Mouse (Mus musculus) MEL (cell line): Measurements from ENCODE around the gene Kcnk10.

ENCODE experiments used
- CTCF ChIP-seq, 3 experiments: IDR thresholded peaks in 2 of 3; conservative IDR thresholded peaks in 1 of 3; 2 replicates each; pipeline ENCODE4 v1.5.1; 2011 to 2012; ENCODE audit warnings: low read length in 3 of 3, low read depth in 2 of 3, mild to moderate bottlenecking in 2 of 3, improper control_type of control experiment in 1 of 3, inconsistent platforms in 1 of 3, mixed read lengths in 1 of 3, moderate library complexity in 1 of 3; ENCODE audit not compliant: control insufficient read depth in 1 of 3, insufficient read depth in 1 of 3, poor library complexity in 1 of 3, severe bottlenecking in 1 of 3
- EP300 ChIP-seq, 2 experiments: IDR thresholded peaks; 2 replicates each; pipeline ENCODE4 v1.6.1; 2011; ENCODE audit warnings: improper control_type of control experiment in 2 of 2, low read length in 2 of 2, low read depth in 1 of 2, mild to moderate bottlenecking in 1 of 2
- GATA1 ChIP-seq: IDR thresholded peaks from 2 replicates; pipeline ENCODE4 v1.6.1; 2011; ENCODE audit warnings: low read depth, low read length, improper control_type of control experiment
- POLR2A ChIP-seq, 2 experiments: IDR thresholded peaks; 2 replicates each; pipeline ENCODE4 v1.6.1; 2011 to 2012; ENCODE audit warnings: low read length in 2 of 2, mild to moderate bottlenecking in 2 of 2, control low read depth in 1 of 2, improper control_type of control experiment in 1 of 2, low read depth in 1 of 2, moderate library complexity in 1 of 2; ENCODE audit not compliant: control insufficient read depth in 1 of 2, insufficient read depth in 1 of 2, poor library complexity in 1 of 2
- ZNF384 ChIP-seq: IDR thresholded peaks from 2 replicates; pipeline ENCODE4 v1.6.1; 2012; ENCODE audit warnings: low read depth, mild to moderate bottlenecking, inconsistent platforms, low read length, improper control_type of control experiment

DNA sequence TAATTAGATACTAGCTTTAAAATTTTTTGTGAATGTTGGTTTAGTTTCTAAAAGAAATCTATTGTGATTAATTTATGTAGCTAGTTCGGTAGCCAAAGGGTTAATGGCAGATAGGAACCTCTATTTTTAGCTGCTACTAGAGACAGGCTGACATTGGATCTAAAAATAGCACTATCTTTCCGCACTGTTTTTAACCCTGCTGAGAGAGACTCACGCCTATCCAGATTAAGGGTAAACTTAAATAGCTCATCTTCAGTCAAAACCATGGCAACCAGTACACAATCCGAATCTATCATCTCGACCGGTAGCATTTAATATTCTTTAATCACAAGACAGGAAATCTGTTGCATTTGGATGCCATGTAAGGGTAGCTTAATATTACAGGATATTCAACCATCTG is 24.0 kb upstream of the Kcnk10 start:
- TF ChIP-seq CTCF (IDR thresholded peaks at IDR 0.05 in 2 of 3, conservative IDR thresholded peaks at IDR 0.05 in 1 of 3; ENCODE audit: control insufficient read depth in 1 of 3, insufficient read depth in 1 of 3, low read depth in 2 of 3, low read length in 3 of 3, poor library complexity in 1 of 3, severe bottlenecking in 1 of 3), result no peak
- no peak for TF ChIP-seq EP300 (IDR thresholded peaks at IDR 0.05; ENCODE audit: low read depth in 1 of 2, low read length in 2 of 2)
- no peak for TF ChIP-seq ZNF384
- no peak for TF ChIP-seq POLR2A (IDR thresholded peaks at IDR 0.05; ENCODE audit: control insufficient read depth in 1 of 2, insufficient read depth in 1 of 2, low read depth in 1 of 2, low read length in 2 of 2, poor library complexity in 1 of 2)
- TF ChIP-seq GATA1, result no peak
